Mouse (Mus musculus): ENCODE measurements around the gene Sacs. TPM values are rescaled to one million over a fixed set of nuclear protein-coding genes. Genes with fewer than 3 reads are reported as not detected.
"Not testable (repeated sequence)": the region's sequence is repeated elsewhere in the genome, so short reads cannot be mapped to it uniquely, and the experiment has no call there.

Gene Sacs
- polyA plus RNA-seq, 1 experiment: 2.5 TPM

- Histone ChIP-seq H3K4me3 (replicated peaks; ENCODE audit: control insufficient read depth, low read depth, low read length) (no peak overlapping the region), H3K27ac (ENCODE audit: control insufficient read depth, insufficient read depth, low read depth, low read length, poor library complexity) (no peak overlapping the region), H3K4me1 (ENCODE audit: control insufficient read depth, insufficient read depth, low read length) (no peaks in the 10 kb centered on the region)
- 75% methylated on average over 5 of the region's 5 CpGs for WGBS
- TF ChIP-seq CTCF (IDR thresholded peaks at IDR 0.05; ENCODE audit: control insufficient read depth, insufficient read depth, low read length) (no peak), POLR2A (IDR thresholded peaks at IDR 0.05; ENCODE audit: borderline replicate concordance, control insufficient read depth, low read depth, low read length) (no peak)
Observed at GRCm38 (mm10) chr14:61124755-61125154, 13.5 kb upstream of the Sacs start.

- H3K4me1 ChIP-seq (ENCODE audit: control insufficient read depth, insufficient read depth, low read length): no peaks in the 10 kb centered on the region
- no peak overlapping the region for H3K4me3 ChIP-seq (replicated peaks; ENCODE audit: control insufficient read depth, low read depth, low read length)
- 76% methylated on average over 6 of the region's 6 CpGs for WGBS
- no peak for TF ChIP-seq CTCF (IDR thresholded peaks at IDR 0.05; ENCODE audit: control insufficient read depth, insufficient read depth, low read length)
- TF ChIP-seq POLR2A (IDR thresholded peaks at IDR 0.05; ENCODE audit: borderline replicate concordance, control insufficient read depth, low read depth, low read length): no peak
- no peak overlapping the region for H3K27ac ChIP-seq (ENCODE audit: control insufficient read depth, insufficient read depth, low read depth, low read length, poor library complexity)
Observed at GRCm38 (mm10) chr14:61125201-61125600, 13.1 kb upstream of the Sacs start.

GRCm38 (mm10) chr14:61127365-61127764 lies 10.9 kb upstream of the Sacs start:
- H3K4me3 ChIP-seq (replicated peaks; ENCODE audit: control insufficient read depth, low read depth, low read length); H3K4me1 ChIP-seq (ENCODE audit: control insufficient read depth, insufficient read depth, low read length); H3K27ac ChIP-seq (ENCODE audit: control insufficient read depth, insufficient read depth, low read depth, low read length, poor library complexity): not testable (repeated sequence)
- WGBS: 76% methylated on average over 6 of the region's 6 CpGs

- H3K4me1 ChIP-seq (ENCODE audit: control insufficient read depth, insufficient read depth, low read length): no peaks in the 10 kb centered on the region
- TF ChIP-seq CTCF (IDR thresholded peaks at IDR 0.05; ENCODE audit: control insufficient read depth, insufficient read depth, low read length) (no peak), POLR2A (IDR thresholded peaks at IDR 0.05; ENCODE audit: borderline replicate concordance, control insufficient read depth, low read depth, low read length) (no peak)
- no peak overlapping the region for H3K4me3 ChIP-seq (replicated peaks; ENCODE audit: control insufficient read depth, low read depth, low read length)
- H3K27ac ChIP-seq (ENCODE audit: control insufficient read depth, insufficient read depth, low read depth, low read length, poor library complexity): no peak overlapping the region
- 67% methylated on average over 7 of the region's 7 CpGs for WGBS
Observed at GRCm38 (mm10) chr14:61128961-61129507, 9.2 kb upstream of the Sacs start.

GRCm38 (mm10) chr14:61132556-61132955 lies 5.7 kb upstream of the Sacs start:
- H3K4me1 ChIP-seq (ENCODE audit: control insufficient read depth, insufficient read depth, low read length): no peaks in the 10 kb centered on the region
- H3K27ac ChIP-seq (ENCODE audit: control insufficient read depth, insufficient read depth, low read depth, low read length, poor library complexity): no peak overlapping the region
- no peak overlapping the region for H3K4me3 ChIP-seq (replicated peaks; ENCODE audit: control insufficient read depth, low read depth, low read length)
- WGBS: 79% methylated on average over 1 of the region's 1 CpGs
- TF ChIP-seq CTCF (IDR thresholded peaks at IDR 0.05; ENCODE audit: control insufficient read depth, insufficient read depth, low read length) (no peak), POLR2A (IDR thresholded peaks at IDR 0.05; ENCODE audit: borderline replicate concordance, control insufficient read depth, low read depth, low read length) (no peak)

- TF ChIP-seq CTCF (IDR thresholded peaks at IDR 0.05; ENCODE audit: control insufficient read depth, insufficient read depth, low read length): no peak
- H3K4me1 ChIP-seq (ENCODE audit: control insufficient read depth, insufficient read depth, low read length): no peaks in the 10 kb centered on the region
- WGBS: 65% methylated on average over 5 of the region's 5 CpGs
- H3K4me3 ChIP-seq (replicated peaks; ENCODE audit: control insufficient read depth, low read depth, low read length): no peak overlapping the region
- H3K27ac ChIP-seq (ENCODE audit: control insufficient read depth, insufficient read depth, low read depth, low read length, poor library complexity): no peak overlapping the region
Observed at GRCm38 (mm10) chr14:61134381-61135030, 3.8 kb upstream of the Sacs start.

GRCm38 (mm10) chr14:61137410-61137809 lies 847 bp upstream of the Sacs start:
- TF ChIP-seq CTCF (IDR thresholded peaks at IDR 0.05; ENCODE audit: control insufficient read depth, insufficient read depth, low read length) (no peak), POLR2A (IDR thresholded peaks at IDR 0.05; ENCODE audit: borderline replicate concordance, control insufficient read depth, low read depth, low read length) (no peak)
- no peaks in the 10 kb centered on the region for H3K4me1 ChIP-seq (ENCODE audit: control insufficient read depth, insufficient read depth, low read length)
- no peak overlapping the region for H3K27ac ChIP-seq (ENCODE audit: control insufficient read depth, insufficient read depth, low read depth, low read length, poor library complexity)
- H3K4me3 ChIP-seq (replicated peaks; ENCODE audit: control insufficient read depth, low read depth, low read length): no peak overlapping the region
- WGBS: 65% methylated on average over 5 of the region's 5 CpGs

DNA sequence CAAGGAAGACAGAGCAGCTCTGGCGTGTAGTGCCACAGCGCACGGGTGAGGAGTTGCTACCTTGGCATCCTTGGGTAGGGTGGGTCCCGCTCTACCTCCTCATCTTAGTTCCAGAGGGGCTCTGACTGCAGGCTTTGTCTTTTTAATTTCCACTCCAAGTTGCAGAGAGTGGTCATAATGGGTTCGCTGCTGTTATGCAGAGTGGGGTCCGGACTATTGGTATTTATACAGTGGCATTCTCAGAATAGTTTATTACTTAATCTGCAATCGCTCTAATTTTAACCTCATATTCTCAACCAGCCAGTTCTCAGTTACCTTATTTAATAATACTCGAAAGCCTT lies 440 bp downstream of the Sacs start:
- Histone ChIP-seq H3K4me3 (replicated peaks; ENCODE audit: control insufficient read depth, low read depth, low read length) (no peak overlapping the region), H3K27ac (ENCODE audit: control insufficient read depth, insufficient read depth, low read depth, low read length, poor library complexity) (no peak overlapping the region), H3K4me1 (ENCODE audit: control insufficient read depth, insufficient read depth, low read length) (no peaks in the 10 kb centered on the region)
- WGBS: 36% methylated on average over 8 of the region's 8 CpGs
- TF ChIP-seq POLR2A (IDR thresholded peaks at IDR 0.05; ENCODE audit: borderline replicate concordance, control insufficient read depth, low read depth, low read length): no peak
- no peak for TF ChIP-seq CTCF (IDR thresholded peaks at IDR 0.05; ENCODE audit: control insufficient read depth, insufficient read depth, low read length)

- Histone ChIP-seq H3K4me3 (replicated peaks; ENCODE audit: control insufficient read depth, low read depth, low read length) (no peak overlapping the region), H3K4me1 (ENCODE audit: control insufficient read depth, insufficient read depth, low read length) (no peaks in the 10 kb centered on the region), H3K27ac (ENCODE audit: control insufficient read depth, insufficient read depth, low read depth, low read length, poor library complexity) (no peak overlapping the region)
- 78% methylated on average over 8 of the region's 8 CpGs for WGBS
- TF ChIP-seq POLR2A (IDR thresholded peaks at IDR 0.05; ENCODE audit: borderline replicate concordance, control insufficient read depth, low read depth, low read length) (no peak), CTCF (IDR thresholded peaks at IDR 0.05; ENCODE audit: control insufficient read depth, insufficient read depth, low read length) (no peak)
Observed at GRCm38 (mm10) chr14:61143358-61143757, 5.1 kb downstream of the Sacs start.

Data from bone marrow, adult 2 months (tissue).